ENCODE assay signal across 8 mouse cellular contexts in genomic region chr11:19925149-19925975, GRCm38 (mm10). TPM values are rescaled to one million over a fixed set of nuclear protein-coding genes. Genes with fewer than 3 reads are reported as not detected.
DNase-seq lines count a peak whose midpoint lies in the region; ATAC-seq and TF ChIP-seq lines count a peak whose summit lies in the region.

No protein-coding gene starts in this region.

- intact Hi-C loops in heart, postnatal 25 days (cut with DNase I) = loop anchor here (2.0 kb wide), 2 partner anchors 39 to 47 kb away; no protein-coding TSS in a partner anchor

- H3K9ac ChIP-seq in forebrain, embryonic 15.5 days (replicated peaks) = peak overlapping the region; percentile 90
- H3K9ac ChIP-seq in lung, embryonic 16.5 days (ENCODE audit: low read length) = peak overlapping the region; percentile 92

- ATAC-seq in G1E (ENCODE audit: extremely low read depth, insufficient number of reproducible peaks, low FRiP score, poor library complexity, severe bottlenecking) = no peak; the same call in 1 of the 2 replicates
- peak; percentile 74 for ATAC-seq in forebrain, embryonic 15.5 days (replicated peaks)
- peak; percentile 60 for ATAC-seq in lung, embryonic 16.5 days (ENCODE audit: low read depth)

- no peak for TF ChIP-seq CTCF in G1E (IDR thresholded peaks at IDR 0.05; ENCODE audit: low read depth, low read length)
- TF ChIP-seq CTCF in thymus, adult 2 months (IDR thresholded peaks at IDR 0.05; ENCODE audit: borderline replicate concordance, control insufficient read depth, extremely low read depth, insufficient read depth, low read length, poor library complexity) = no peak

- H3K27me3 ChIP-seq in G1E (ENCODE audit: insufficient read depth, low read length) = no peaks in the 10 kb centered on the region
- no peaks in the 10 kb centered on the region for H3K27me3 ChIP-seq in forebrain, embryonic 15.5 days
- H3K27me3 ChIP-seq in lung, embryonic 16.5 days (ENCODE audit: control insufficient read depth, insufficient read depth, low read depth, low read length) = no peaks in the 10 kb centered on the region; the same call in 1 of the 2 replicates
- H3K27me3 ChIP-seq in thymus, adult 2 months (ENCODE audit: control insufficient read depth, insufficient read depth, low read length) = no peaks in the 10 kb centered on the region

- H3K4me3 ChIP-seq in G1E (ENCODE audit: low read depth, low read length) = peak overlapping the region; percentile 96
- H3K4me3 ChIP-seq in forebrain, embryonic 15.5 days = peak overlapping the region; percentile 79
- H3K4me3 ChIP-seq in lung, embryonic 16.5 days (ENCODE audit: low read length) = peak overlapping the region; percentile 89
- peak overlapping the region; percentile 96 for H3K4me3 ChIP-seq in thymus, adult 2 months (ENCODE audit: control insufficient read depth, insufficient read depth, low read length)

- peak; percentile 62 for TF ChIP-seq POLR2A in thymus, adult 2 months (IDR thresholded peaks at IDR 0.05; ENCODE audit: control insufficient read depth, extremely low read depth, insufficient read depth, low read length, poor library complexity)

- H3K4me1 ChIP-seq in G1E (ENCODE audit: insufficient read depth, low read depth, low read length) = peaks cover 67% of the 10 kb centered on the region
- peaks cover 31% of the 10 kb centered on the region for H3K4me1 ChIP-seq in forebrain, embryonic 15.5 days
- peaks cover 20% of the 10 kb centered on the region for H3K4me1 ChIP-seq in lung, embryonic 16.5 days (replicated peaks; ENCODE audit: control insufficient read depth, insufficient read depth, low read length)
- H3K4me1 ChIP-seq in thymus, adult 2 months (replicated peaks; ENCODE audit: control insufficient read depth, insufficient read depth, low read length) = peaks cover 17% of the 10 kb centered on the region

- H3K27ac ChIP-seq in forebrain, embryonic 15.5 days (replicated peaks) = peak overlapping the region; percentile 96
- H3K27ac ChIP-seq in lung, embryonic 16.5 days (ENCODE audit: low read length) = peak overlapping the region; percentile 96
- peak overlapping the region; percentile 94 for H3K27ac ChIP-seq in thymus, adult 2 months (ENCODE audit: control insufficient read depth, insufficient read depth, low read length)

- H3K36me3 ChIP-seq in G1E (replicated peaks) = peaks cover 27% of the 10 kb centered on the region
- no peaks in the 10 kb centered on the region for H3K36me3 ChIP-seq in forebrain, embryonic 15.5 days
- H3K36me3 ChIP-seq in lung, embryonic 16.5 days (ENCODE audit: control insufficient read depth, insufficient read depth, low read length) = no peaks in the 10 kb centered on the region
- no peaks in the 10 kb centered on the region for H3K36me3 ChIP-seq in thymus, adult 2 months (ENCODE audit: control insufficient read depth, insufficient read depth, low read length)

- DNase-seq in G1E (ENCODE audit: low spot score) = peak; percentile 66
- peak; percentile 86 for DNase-seq in cerebellum, adult 11 months
- DNase-seq in heart, postnatal 25 days (ENCODE audit: low spot score) = peak; percentile 57
- peak; percentile 70 for DNase-seq in layer of hippocampus, adult 8-10 months (ENCODE audit: low spot score in 2 of 2)
- DNase-seq in ovary, adult 18-20 months (ENCODE audit: low spot score) = peak; percentile 64
- DNase-seq in thymus, adult 2 months = peak; percentile 72

- peak overlapping the region; percentile 48 for H3K4me2 ChIP-seq in forebrain, embryonic 15.5 days (replicated peaks)
- H3K4me2 ChIP-seq in lung, embryonic 16.5 days (ENCODE audit: low read depth, low read length) = peak overlapping the region; percentile 87

- no peaks in the 10 kb centered on the region for H3K9me3 ChIP-seq in G1E (replicated peaks)
- no peaks in the 10 kb centered on the region for H3K9me3 ChIP-seq in forebrain, embryonic 15.5 days
- no peaks in the 10 kb centered on the region for H3K9me3 ChIP-seq in lung, embryonic 16.5 days (ENCODE audit: control insufficient read depth, low read length)

- WGBS in forebrain, embryonic 15.5 days = under 1% methylated on average over 75 of the region's 75 CpGs
- WGBS in lung, embryonic 16.5 days = under 1% methylated on average over 70 of the region's 75 CpGs
- WGBS in thymus, adult 2 months = under 1% methylated on average over 74 of the region's 75 CpGs

RNA-seq across cellular contexts. Expression of gene Spred2, which starts 1.2 kb away (rescaled TPM):
- 33.6 and 39.0 TPM in 2 replicates for total RNA-seq in G1E (2014; fragmentation: Nextera tagmentation)
- 7.6 and 8.9 TPM in 2 replicates for total RNA-seq in G1E (2017)
- polyA plus RNA-seq in G1E (2012) = 76.1 and 93.9 TPM in 2 replicates
- polyA plus RNA-seq in forebrain, embryonic 15.5 days (2015; fragmentation: Nextera tagmentation; extraction: Ambion mirVana) = 8.1 and 9.3 TPM in 2 replicates
- total RNA-seq in heart, postnatal 25 days (2021) = 10 to 100 TPM; 20.5 to 28.4 TPM
- total RNA-seq in layer of hippocampus, adult 8-10 months (2022) = 10 to 100 TPM; 79.4 to 96.5 (median 88.6) TPM
- 4.5 and 5.7 TPM in 2 replicates for polyA plus RNA-seq in lung, embryonic 16.5 days (2015; fragmentation: Nextera tagmentation; extraction: Ambion mirVana)
- 25.4 and 34.0 TPM in 2 replicates for polyA plus RNA-seq in thymus, adult 2 months (2012; rRNA removed)
